Comparison of ENCODE assay signal across 28 mouse cellular contexts in the genomic region with DNA sequence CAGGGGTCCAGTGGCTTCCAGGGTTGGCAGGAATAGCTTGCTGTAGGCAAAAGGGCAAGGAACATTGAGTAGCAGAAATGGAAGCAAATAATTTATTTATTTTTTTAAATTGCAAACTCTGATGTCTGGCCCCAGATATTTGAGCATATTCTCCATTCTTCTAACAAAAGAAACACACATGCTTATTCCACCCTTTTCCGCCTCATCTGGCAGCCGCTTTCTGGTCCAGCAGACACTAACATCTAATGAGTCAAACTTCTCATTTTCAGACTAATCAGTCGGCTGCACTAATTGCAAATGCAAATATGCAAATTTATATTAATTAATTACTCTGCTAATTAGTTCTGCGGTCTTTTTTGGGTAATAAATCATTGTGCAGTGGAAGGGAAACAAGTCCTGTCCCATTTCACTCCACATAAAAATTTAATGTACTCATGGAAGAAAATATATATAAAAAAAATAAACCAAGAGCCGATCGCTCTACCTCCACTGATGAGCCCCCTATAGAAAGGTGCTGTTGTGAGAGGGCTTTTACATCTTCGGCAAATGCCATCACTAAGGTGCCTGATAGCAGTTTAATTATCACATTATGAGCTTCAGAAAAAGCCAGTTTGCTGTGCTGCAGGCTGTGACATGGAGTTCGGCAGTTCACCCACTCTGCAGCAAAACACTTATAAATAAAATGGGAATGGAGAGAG. TPM values are rescaled to one million over a fixed set of nuclear protein-coding genes. Genes with fewer than 3 reads are reported as not detected.
DNase-seq lines count a peak whose midpoint lies in the region; ATAC-seq lines count a peak whose summit lies in the region.
"Had no signal": no experiment of that assay in that cellular context is flagged by ENCODE, and none has a peak within 500 bp of the region (broad histone marks: within the 10 kb centered on the region; RNA-seq: fewer than 3 reads in every experiment).

No protein-coding gene starts in this region.

- 0 out of 2 replicates have a peak, but pooled peaks cover 4% of the 10 kb centered on the region for H3K4me1 ChIP-seq in hindbrain, embryonic 13.5 days (replicated peaks)
- H3K4me1 ChIP-seq in hindbrain, embryonic 10.5 days (replicated peaks), result no peaks in the 10 kb centered on the region
- peaks cover 14% of the 10 kb centered on the region; the same call in 1 of the 2 replicates for H3K4me1 ChIP-seq in forebrain, embryonic 16.5 days (replicated peaks; ENCODE audit: control insufficient read depth, insufficient read depth, low read length)
- 0 out of 2 replicates have a peak, but pooled peaks cover 11% of the 10 kb centered on the region for H3K4me1 ChIP-seq in neural tube, embryonic 15.5 days
- H3K4me1 ChIP-seq: stomach, embryonic 15.5 days had no signal

- H3K36me3 ChIP-seq in hindbrain, embryonic 13.5 days, result no peaks in the 10 kb centered on the region
- no peaks in the 10 kb centered on the region for H3K36me3 ChIP-seq in hindbrain, embryonic 10.5 days
- no peaks in the 10 kb centered on the region for H3K36me3 ChIP-seq in forebrain, embryonic 16.5 days (ENCODE audit: control insufficient read depth, insufficient read depth)
- no peaks in the 10 kb centered on the region for H3K36me3 ChIP-seq in neural tube, embryonic 15.5 days
- H3K36me3 ChIP-seq: stomach, embryonic 15.5 days had no signal

- DNase-seq in hindbrain, embryonic 10.5 days (ENCODE audit: low spot score), result no peak
- peak; percentile 81 for DNase-seq in retina, postnatal 1 day
- DNase-seq in retina, embryonic 14.5 days (ENCODE audit: low spot score), result no peak
- DNase-seq in ovary, postnatal 14 days (ENCODE audit: low spot score), result no peak
- DNase-seq in embryo, embryonic 9.5 days (ENCODE audit: extremely low spot score), result no peak
- DNase-seq: adrenal gland, adult 2 months; adrenal gland, postnatal 36 days; cerebellum, adult 8-10 months; cerebellum, postnatal 25 days; gastrocnemius, postnatal 10 days; kidney, adult 9 months; kidney, postnatal 10 days; layer of hippocampus, postnatal 36 days; liver; lung, adult 2 months; lung, postnatal 10 days; right cerebral cortex, postnatal 25 days had no signal

- H3K4me2 ChIP-seq in hindbrain, embryonic 13.5 days, result no peak overlapping the region
- H3K4me2 ChIP-seq in forebrain, embryonic 16.5 days (ENCODE audit: low read length), result no peak overlapping the region
- no peak overlapping the region for H3K4me2 ChIP-seq in neural tube, embryonic 15.5 days
- H3K4me2 ChIP-seq: stomach, embryonic 15.5 days had no signal

- H3K9me3 ChIP-seq in hindbrain, embryonic 13.5 days, result no peaks in the 10 kb centered on the region
- H3K9me3 ChIP-seq in hindbrain, embryonic 10.5 days, result no peaks in the 10 kb centered on the region
- H3K9me3 ChIP-seq in forebrain, embryonic 16.5 days (ENCODE audit: control insufficient read depth, low read length), result no peaks in the 10 kb centered on the region
- no peaks in the 10 kb centered on the region for H3K9me3 ChIP-seq in neural tube, embryonic 15.5 days (replicated peaks)
- H3K9me3 ChIP-seq: stomach, embryonic 15.5 days had no signal

- H3K4me3 ChIP-seq in hindbrain, embryonic 13.5 days, result no peak overlapping the region
- no peak overlapping the region for H3K4me3 ChIP-seq in hindbrain, embryonic 10.5 days
- H3K4me3 ChIP-seq in forebrain, embryonic 16.5 days (replicated peaks; ENCODE audit: low read length), result no peak overlapping the region
- H3K4me3 ChIP-seq in neural tube, embryonic 15.5 days (replicated peaks), result no peak overlapping the region
- H3K4me3 ChIP-seq: stomach, embryonic 15.5 days had no signal

- ATAC-seq in hindbrain, embryonic 13.5 days (ENCODE audit: low FRiP score), result peak; percentile 73; the same call in 1 of the 2 replicates
- ATAC-seq in forebrain, embryonic 16.5 days, result peak; percentile 61; the same call in 1 of the 2 replicates
- ATAC-seq in neural tube, embryonic 15.5 days (ENCODE audit: low FRiP score), result peak; percentile 68; the same call in 1 of the 2 replicates
- ATAC-seq: activated CD4-positive, CD25-positive, alpha-beta regulatory T cell, adult 4 months; CD4-positive, CD25-positive, alpha-beta regulatory T cell, adult 4 months; intestine, postnatal 0 days had no signal

- H3K27ac ChIP-seq in hindbrain, embryonic 13.5 days, result peak overlapping the region; percentile 85
- H3K27ac ChIP-seq in hindbrain, embryonic 10.5 days, result no peak overlapping the region
- H3K27ac ChIP-seq in forebrain, embryonic 16.5 days (ENCODE audit: low read length), result peak overlapping the region; percentile 57
- H3K27ac ChIP-seq in neural tube, embryonic 15.5 days (replicated peaks), result peak overlapping the region; percentile 60
- H3K27ac ChIP-seq: liver, embryonic 14.5 days; stomach, embryonic 15.5 days had no signal

- no peak overlapping the region for H3K9ac ChIP-seq in hindbrain, embryonic 13.5 days
- H3K9ac ChIP-seq in forebrain, embryonic 16.5 days (replicated peaks; ENCODE audit: low read depth, low read length), result no peak overlapping the region
- no peak overlapping the region for H3K9ac ChIP-seq in neural tube, embryonic 15.5 days (replicated peaks)
- H3K9ac ChIP-seq: liver, embryonic 14.5 days; stomach, embryonic 15.5 days had no signal

- WGBS in hindbrain, embryonic 13.5 days, result 64% methylated on average over 8 of the region's 8 CpGs
- WGBS in hindbrain, embryonic 10.5 days, result 92% methylated on average over 8 of the region's 8 CpGs
- 37% methylated on average over 8 of the region's 8 CpGs for WGBS in forebrain, embryonic 16.5 days
- WGBS in neural tube, embryonic 15.5 days, result 42% methylated on average over 8 of the region's 8 CpGs

- no peaks in the 10 kb centered on the region for H3K27me3 ChIP-seq in hindbrain, embryonic 13.5 days
- no peaks in the 10 kb centered on the region for H3K27me3 ChIP-seq in hindbrain, embryonic 10.5 days (ENCODE audit: insufficient read depth, poor library complexity, severe bottlenecking)
- H3K27me3 ChIP-seq in forebrain, embryonic 16.5 days (replicated peaks; ENCODE audit: control insufficient read depth, insufficient read depth, low read length), result no peaks in the 10 kb centered on the region
- H3K27me3 ChIP-seq in neural tube, embryonic 15.5 days (replicated peaks), result no peaks in the 10 kb centered on the region
- H3K27me3 ChIP-seq: stomach, embryonic 15.5 days had no signal

RNA-seq across cellular contexts. Expression of gene Neurod6, which starts 23.1 kb away (rescaled TPM):
- polyA plus RNA-seq in hindbrain, embryonic 13.5 days (2015; fragmentation: Nextera tagmentation; extraction: Ambion mirVana), result 62.6 and 80.1 TPM in 2 replicates
- 0.07 TPM in 1 of 2 replicates, not detected in the other for polyA plus RNA-seq in hindbrain, embryonic 10.5 days (2016; fragmentation: Nextera tagmentation; extraction: Ambion mirVana)
- polyA plus RNA-seq in forebrain, embryonic 16.5 days (2015; fragmentation: Nextera tagmentation; extraction: Ambion mirVana), result 468 and 578 TPM in 2 replicates
- 42.0 and 54.7 TPM in 2 replicates for polyA plus RNA-seq in neural tube, embryonic 15.5 days (2015; fragmentation: Nextera tagmentation; extraction: Ambion mirVana)
- polyA plus RNA-seq: activated CD4-positive, CD25-positive, alpha-beta regulatory T cell, adult 4 months; adrenal gland, adult 2 months; CD4-positive, CD25-positive, alpha-beta regulatory T cell, adult 4 months; heart, embryonic 14.5 days; large intestine, adult 2 months; limb, embryonic 11.5 days; liver, embryonic 14.5 days; lung, adult 2 months had no signal

Comparison
In these comparisons a context has a peak if more than half of its experiments do, and no peak if none do; other contexts are left out.
1. RNA of gene Neurod6, which starts 23.1 kb away (polyA plus RNA-seq): 468 to 578 TPM in forebrain, embryonic 16.5 days, 62.6 to 80.1 TPM in hindbrain, embryonic 13.5 days and 42.0 to 54.7 TPM in neural tube, embryonic 15.5 days; 0.07 TPM in hindbrain, embryonic 10.5 days; every median in the first group is over 10 times any median in the second.
2. Peak in every context shown above with its lines, with median percentiles within 50 percentile points of each other: ATAC-seq.